Mouse (Mus musculus) CD8-positive naive resting alpha-beta T cell, adult 2 months (primary cell): ENCODE results near the gene Zbtb11.

Source experiments
- DNase-seq, 2 experiments: peaks; one replicate each; pipeline ENCODE4 v3.0.0; 2022; ENCODE audit warnings: low read depth in 2 of 2, low spot score in 2 of 2

Zbtb11 gene

DNA sequence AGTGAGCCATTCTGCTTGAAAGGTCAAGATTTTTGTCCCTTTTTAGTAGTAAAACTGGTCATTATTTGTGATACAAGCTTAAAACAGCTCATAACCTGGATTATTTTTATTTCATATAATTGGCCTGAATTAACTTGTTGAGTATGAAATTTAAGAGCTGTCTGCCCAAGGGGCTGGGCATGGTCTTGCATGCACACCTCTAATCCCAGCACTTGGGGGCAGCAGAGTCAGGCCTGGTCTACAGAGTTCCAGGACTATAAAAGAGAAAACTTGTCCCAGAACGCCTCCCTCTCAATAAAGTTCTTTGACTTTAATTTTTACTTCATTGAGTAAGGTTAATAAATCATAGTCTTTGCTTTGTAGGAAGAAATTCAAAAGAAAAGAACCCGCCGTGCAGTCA, 4.5 kb upstream of the Zbtb11 start:
- DNase-seq = peak in 1 of 2 experiments; percentile 54

- no peak for DNase-seq
Measured at GRCm38 (mm10) chr16:55970416-55970815, 3.3 kb upstream of the Zbtb11 start.

DNA sequence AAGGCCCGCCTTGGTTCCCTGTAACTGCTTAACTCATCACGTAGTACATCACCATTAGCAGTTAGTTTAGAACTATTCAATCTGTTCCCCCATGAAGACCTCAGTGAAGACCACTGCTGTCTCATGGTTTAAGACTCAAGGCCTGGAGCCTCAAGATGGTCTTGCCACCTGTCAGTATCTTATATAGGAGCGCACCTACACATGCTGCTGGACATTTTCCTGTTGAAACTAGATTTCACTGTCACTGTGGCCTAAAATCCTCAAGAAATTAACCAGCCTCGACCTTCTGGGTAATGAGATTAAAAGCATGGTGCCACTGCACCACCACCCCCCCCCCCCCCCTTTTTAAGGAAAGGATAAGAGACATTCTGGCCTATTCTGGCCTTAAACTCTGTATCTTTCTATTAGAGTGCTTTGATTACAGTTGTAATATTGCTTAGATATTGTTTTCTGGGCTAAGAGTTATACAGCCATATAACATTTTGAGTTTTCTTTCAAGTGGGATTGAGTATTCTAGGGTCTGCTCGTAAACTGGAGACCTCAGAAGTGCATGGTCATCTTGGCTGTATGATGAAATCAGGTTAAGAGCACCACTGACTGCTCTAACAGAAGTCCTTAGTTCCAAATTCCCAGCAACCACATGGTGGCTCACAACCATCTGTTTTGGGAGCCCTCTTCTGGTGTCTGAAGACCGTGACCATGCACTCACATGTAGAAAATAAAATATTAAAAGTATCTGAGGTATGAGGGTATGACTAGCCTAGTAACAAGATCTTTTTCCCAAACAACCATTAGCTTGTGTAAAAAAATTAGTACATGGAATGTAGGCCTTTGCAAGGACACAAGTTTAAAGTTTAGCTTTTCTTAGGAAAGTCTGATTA, 1.7 kb upstream of the Zbtb11 start:
- no peak for DNase-seq

GRCm38 (mm10) chr16:55972626-55973201, 969 bp upstream of the Zbtb11 start:
- no peak for DNase-seq

DNA sequence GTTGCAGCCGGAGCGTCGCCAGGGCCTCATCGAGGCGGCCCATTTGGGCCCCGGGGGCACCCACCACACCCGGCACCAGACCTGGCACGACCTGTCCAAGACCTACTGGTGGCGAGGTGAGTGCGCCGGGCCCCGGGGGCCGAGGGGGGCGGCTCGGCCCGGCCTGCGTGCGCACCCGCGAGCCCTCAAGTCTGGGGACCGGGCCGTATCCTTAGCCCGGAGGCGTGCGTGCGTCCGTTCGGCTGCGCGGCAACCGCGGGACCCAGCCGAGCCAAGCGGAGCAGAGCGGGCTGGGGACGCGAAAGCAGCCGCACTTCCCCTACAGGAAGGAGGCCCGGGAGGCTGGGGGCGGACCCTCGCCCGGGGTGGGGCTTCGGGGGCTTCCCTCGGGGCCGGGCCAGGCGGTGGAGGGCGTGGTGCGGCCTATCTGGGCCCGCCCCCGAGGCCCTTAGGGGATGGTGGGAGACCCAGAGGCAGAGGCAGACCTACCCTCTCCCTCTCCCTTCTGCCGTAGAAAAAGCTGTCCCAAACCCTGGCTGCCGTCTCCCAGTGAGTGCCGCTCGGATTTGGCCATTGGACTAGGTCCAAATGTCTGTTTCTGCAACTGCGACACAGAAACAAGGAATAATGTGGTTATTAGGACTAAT, 696 bp downstream of the Zbtb11 start:
- peak; percentile 82 to 87 for DNase-seq

DNA sequence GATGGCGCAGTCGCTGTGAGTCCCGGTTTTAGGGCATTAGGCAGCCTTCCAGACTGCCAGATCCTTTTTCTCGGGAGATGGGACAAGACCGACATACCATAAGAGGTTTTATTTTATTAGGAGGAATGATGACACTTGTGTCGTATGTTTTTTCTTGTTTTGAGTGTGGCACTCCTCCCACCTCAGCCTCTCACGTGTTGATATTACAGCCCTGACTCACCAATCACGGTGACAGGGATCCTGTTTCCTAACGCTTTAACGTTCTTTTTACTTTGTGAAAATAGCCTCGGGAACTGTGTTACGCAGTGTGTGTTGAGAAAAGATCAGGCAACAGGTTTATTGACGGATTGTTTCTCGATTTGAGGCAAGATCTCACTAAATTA, 1.2 kb downstream of the Zbtb11 start:
- DNase-seq = no peak

DNA sequence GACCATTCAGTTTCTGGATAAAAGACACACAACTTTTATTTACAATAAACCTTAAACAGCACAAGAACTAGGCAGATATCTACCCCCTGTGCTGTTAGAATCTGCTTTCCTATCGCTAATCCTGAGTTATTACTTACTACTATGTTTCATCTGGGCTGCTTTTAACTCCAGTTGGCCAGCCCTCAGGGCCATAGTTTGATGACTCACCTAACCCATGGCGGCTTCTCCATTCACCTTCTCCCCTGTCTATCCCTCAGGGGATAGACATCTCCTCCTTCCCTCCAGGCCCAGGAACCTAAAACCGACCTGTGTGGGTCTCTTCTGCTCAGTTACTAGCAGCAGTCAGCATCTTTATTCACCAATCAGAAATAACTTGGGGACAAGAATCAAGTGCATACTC, 12.3 kb downstream of the Zbtb11 start:
- DNase-seq = no peak

DNA sequence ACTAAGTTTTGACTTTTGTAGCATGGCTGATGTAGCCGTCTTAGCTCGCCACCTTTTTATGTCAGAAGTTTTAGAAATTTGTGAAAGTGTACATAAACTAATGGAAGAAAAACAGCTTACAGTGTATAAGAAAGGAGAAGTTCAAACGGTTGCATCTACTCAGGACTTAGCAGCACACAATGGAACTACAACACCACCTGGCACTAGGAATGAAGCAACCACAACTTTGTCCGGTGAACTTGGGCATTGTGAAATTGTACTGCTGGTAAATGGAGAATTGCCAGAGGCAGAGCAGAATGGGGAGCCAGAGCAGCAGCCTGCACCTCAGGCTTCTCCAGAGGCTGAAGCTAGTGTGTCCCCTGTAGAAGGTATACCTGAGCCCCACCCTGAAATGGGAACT, 16.6 kb downstream of the Zbtb11 start:
- DNase-seq = no peak

GRCm38 (mm10) chr16:55994235-55994634, 20.6 kb downstream of the Zbtb11 start:
- no peak for DNase-seq

DNA sequence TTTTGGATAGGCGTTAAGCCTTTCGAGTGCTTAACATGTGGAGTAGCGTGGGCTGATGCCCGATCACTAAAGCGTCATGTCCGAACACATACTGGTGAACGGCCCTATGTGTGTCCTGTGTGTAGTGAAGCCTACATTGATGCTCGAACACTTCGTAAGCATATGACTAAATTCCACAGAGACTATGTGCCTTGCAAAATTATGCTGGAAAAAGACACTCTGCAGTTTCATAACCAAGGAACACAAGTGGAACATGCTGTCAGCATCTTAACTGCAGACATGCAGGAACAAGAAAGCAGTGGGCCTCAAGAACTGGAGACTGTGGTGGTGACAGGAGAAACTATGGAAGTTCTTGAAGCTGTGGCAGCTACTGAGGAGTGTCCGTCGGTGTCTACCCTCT, 33.1 kb downstream of the Zbtb11 start:
- DNase-seq = no peak

GRCm38 (mm10) chr16:56008862-56009261, 35.2 kb downstream of the Zbtb11 start:
- DNase-seq = no peak

DNA sequence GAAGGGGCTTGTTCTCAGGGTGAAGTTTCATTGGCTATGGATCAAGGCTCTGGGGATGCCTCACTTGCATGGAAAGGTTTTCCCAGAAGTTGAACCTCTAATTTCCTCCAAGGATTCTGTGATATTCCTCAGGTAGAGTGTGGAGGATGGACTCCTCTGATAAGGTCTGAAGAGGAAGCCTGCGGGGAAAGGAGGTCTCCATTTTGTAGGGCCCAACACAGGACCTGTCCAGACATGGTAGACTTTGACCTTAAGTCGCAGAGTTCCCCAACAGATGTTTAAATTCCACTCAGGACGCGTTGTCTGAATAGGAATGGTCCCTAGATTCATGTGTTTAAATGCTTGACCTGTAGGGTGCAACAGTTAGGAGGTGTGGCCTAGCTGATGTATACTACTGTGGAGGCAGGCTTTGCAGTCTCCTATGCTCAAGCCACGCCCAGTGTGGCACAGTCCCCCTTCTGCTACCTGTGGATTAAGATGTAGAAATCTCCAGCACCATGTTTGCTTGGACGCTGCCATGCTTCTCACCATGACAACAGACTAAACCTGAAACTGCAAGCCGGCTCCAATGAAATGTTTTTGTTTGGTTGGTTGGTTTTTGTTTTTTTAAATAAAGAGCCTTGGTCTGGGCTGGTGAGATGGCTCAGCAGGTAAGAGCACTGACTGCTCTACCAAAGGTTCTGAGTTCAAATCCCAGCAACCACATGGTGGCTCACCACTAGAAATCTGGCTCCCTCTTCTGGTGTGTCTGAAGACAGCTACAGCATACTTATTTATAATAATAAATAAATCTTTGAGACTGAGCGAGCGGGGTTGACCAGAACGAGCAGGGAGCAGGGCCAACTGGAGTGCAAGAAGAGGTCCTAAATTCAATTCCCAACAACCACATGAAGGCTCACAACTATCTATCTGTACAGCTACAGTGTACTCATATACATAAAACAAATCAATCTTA, 39.4 kb downstream of the Zbtb11 start:
- DNase-seq = no peak

DNA sequence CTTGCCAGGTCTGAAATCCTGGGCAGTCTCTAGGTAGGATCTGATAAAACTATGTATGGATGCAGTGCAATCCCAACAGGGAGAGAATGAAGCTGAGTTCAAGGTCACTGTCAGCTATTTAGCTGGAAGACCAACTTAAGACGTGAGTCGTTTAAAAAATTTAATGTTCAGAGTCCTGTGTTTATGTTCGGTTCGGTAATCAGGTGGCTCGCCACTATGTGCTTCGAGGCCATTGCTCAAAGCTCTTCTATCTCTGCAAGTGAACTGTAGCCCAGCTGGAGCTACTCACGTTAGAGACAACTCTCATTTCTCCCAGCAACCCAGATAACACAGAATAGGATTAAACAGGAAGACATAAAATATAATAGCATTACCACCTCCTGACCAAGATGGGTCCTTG, 40.4 kb downstream of the Zbtb11 start:
- no peak for DNase-seq

- no peak for DNase-seq
Measured at GRCm38 (mm10) chr16:56019660-56020059, 46.0 kb downstream of the Zbtb11 start.

GRCm38 (mm10) chr16:56027854-56028629, 54.4 kb downstream of the Zbtb11 start:
- DNase-seq = no peak

- DNase-seq = peak; percentile 13 to 39
Measured at GRCm38 (mm10) chr16:56028722-56029551, 55.3 kb downstream of the Zbtb11 start.

GRCm38 (mm10) chr16:56029661-56030082, 56.0 kb downstream of the Zbtb11 start, which contains the start of gene Pcnp:
Gene Pcnp (minus strand): TSS chr16:56029739.
- DNase-seq = peak; percentile 94 to 96

- no peak for DNase-seq
Measured at GRCm38 (mm10) chr16:56034566-56034965, 60.9 kb downstream of the Zbtb11 start.

DNA sequence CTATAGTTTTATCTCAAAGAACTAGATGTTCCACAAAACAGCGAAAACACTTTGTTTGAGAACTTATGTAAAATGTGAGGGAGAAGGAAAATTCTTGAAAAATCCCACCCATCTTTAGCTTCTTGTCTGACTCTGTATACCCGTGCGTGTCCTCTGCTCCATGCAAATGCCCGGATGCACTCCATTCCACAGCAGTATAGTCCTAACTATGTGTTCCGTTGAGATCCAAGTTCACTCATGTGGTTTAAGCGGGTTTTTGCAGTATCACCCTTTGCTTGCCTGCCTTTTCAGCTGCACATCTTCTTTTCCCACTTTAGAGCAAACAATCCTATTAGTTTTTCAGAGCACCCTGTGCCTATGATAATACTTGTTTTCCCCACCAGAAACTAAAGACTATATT, 62.8 kb downstream of the Zbtb11 start:
- no peak for DNase-seq
